Mouse (Mus musculus): ENCODE results near the gene Col16a1. TPM values are rescaled to one million over a fixed set of nuclear protein-coding genes. Genes with fewer than 3 reads are reported as not detected.

Col16a1 gene
- polyA plus RNA-seq, 1 experiment from 2014 or later, result 5.1 TPM

DNA sequence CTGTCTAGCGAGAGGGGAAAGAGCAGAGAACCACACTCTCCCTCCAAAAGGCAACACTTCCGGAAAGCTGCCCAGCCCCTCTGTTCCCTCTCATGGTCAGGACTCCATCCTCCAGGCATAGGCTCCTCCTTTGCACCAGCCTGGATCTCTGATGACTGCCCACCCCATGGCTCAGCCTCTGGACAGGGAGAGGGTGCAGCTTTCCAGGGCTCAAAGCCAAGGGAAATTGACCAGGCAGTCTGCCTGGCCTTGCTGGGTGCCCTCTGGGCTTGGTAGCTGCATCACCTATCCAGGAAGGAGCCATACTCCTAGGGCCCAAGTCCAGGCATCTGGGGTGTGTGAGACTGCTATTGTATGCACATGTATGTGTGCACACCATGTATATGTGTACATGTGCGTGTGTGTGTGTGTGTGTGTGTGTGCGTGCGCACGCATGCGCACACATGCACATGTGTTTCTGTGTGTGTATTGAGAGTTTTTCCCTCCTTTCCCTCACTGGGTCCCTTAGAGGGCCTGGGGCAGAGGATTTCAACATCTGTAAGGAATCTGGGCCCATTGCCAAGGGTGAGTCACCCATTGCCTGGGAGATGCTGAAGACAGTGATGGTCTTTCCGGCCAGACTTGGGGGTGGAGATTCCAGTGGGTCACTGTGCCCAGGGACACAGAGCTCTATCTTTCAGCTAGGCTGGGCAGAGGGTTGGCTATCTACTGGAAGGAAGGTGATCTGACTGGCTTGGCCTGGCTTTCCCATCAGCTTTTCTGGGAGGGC, 2.6 kb downstream of the Col16a1 start:
- Histone ChIP-seq H3K4me3 (no peak overlapping the region), H3K36me3 (no peaks in the 10 kb centered on the region), H3K27me3 (no peaks in the 10 kb centered on the region), H3K4me2 (replicated peaks) (no peak overlapping the region), H3K4me1 (peaks cover 31% of the 10 kb centered on the region), H3K27ac (replicated peaks) (no peak overlapping the region), H3K9me3 (no peaks in the 10 kb centered on the region), H3K9ac (replicated peaks) (no peak overlapping the region)
- ATAC-seq (replicated peaks), result no peak
- 82% methylated on average over 8 of the region's 8 CpGs for WGBS

DNA sequence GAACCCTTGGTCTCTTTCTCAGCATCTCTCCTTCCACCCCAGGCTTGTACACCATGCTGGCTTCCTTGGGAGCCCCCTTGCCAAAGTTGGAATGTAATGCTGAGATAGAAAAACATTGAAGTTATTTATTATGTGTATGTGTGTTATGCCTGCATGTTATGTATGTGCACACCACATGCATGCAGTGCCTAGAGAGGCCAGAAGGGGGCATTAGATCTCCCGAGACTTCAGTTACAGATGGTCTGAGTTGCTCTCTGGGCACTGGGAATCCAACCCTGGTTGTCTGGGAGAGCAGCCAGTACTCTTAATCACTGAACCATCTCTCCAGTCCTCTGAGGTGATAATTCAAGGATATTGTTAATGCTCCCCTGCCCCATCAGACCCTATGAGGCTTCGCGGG, 4.6 kb downstream of the Col16a1 start:
- no peak overlapping the region for H3K4me3 ChIP-seq
- H3K4me1 ChIP-seq, result peaks cover 34% of the 10 kb centered on the region
- H3K36me3 ChIP-seq, result no peaks in the 10 kb centered on the region
- no peak overlapping the region for H3K27ac ChIP-seq (replicated peaks)
- H3K4me2 ChIP-seq (replicated peaks), result no peak overlapping the region
- H3K9me3 ChIP-seq, result no peaks in the 10 kb centered on the region
- 94% methylated on average over 3 of the region's 3 CpGs for WGBS
- ATAC-seq (replicated peaks), result no peak
- no peak overlapping the region for H3K9ac ChIP-seq (replicated peaks)
- H3K27me3 ChIP-seq, result no peaks in the 10 kb centered on the region

DNA sequence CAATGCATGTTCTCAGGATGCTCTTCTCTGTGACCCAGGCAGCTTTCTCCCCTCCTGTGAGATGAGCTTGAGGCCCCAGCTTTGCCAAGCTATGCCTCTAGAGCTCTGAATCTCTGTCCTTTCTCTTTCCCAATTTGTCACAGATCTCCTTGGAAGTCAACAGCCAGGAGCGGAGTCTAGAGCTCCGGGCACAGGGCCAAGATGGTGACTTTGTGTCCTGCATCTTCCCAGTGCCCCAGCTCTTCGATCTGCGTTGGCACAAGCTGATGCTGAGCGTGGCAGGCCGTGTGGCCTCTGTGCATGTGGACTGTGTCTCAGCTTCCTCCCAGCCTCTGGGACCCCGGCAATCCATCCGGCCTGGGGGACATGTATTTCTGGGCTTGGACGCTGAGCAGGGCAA, 5.5 kb downstream of the Col16a1 start:
- Histone ChIP-seq H3K27me3 (no peaks in the 10 kb centered on the region), H3K27ac (replicated peaks) (no peak overlapping the region), H3K36me3 (no peaks in the 10 kb centered on the region), H3K4me1 (peaks cover 26% of the 10 kb centered on the region), H3K9me3 (no peaks in the 10 kb centered on the region), H3K9ac (replicated peaks) (no peak overlapping the region), H3K4me2 (replicated peaks) (no peak overlapping the region), H3K4me3 (no peak overlapping the region)
- no peak for ATAC-seq (replicated peaks)
- WGBS, result 85% methylated on average over 9 of the region's 9 CpGs

DNA sequence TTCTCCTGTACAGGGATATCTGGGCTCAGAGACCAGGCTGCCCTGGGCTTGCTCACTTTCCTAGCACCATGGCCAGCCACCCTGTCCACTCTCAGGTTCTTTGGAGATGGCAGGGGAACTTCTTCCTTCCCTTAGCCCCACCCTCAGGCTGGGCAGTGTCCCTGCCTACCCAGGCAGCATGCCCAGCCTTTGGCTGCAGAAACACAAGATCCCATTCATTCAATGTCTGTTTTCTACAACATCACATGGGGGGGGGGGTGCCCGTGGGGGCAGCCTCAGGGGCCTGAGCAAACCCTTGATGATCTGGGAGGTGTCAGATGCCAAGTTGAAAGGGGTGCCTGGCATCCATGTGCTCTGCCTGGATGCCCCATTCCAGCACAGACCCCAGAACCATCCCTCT, 7.1 kb downstream of the Col16a1 start:
- Histone ChIP-seq H3K9me3 (no peaks in the 10 kb centered on the region), H3K9ac (replicated peaks) (no peak overlapping the region), H3K4me2 (replicated peaks) (no peak overlapping the region), H3K27me3 (no peaks in the 10 kb centered on the region), H3K27ac (replicated peaks) (peak overlapping the region; percentile 32), H3K4me1 (peaks cover 24% of the 10 kb centered on the region), H3K36me3 (no peaks in the 10 kb centered on the region), H3K4me3 (no peak overlapping the region)
- WGBS, result 11% methylated on average over 1 of the region's 1 CpGs
- peak; percentile 44; the same call in 1 of the 2 replicates for ATAC-seq (replicated peaks)

DNA sequence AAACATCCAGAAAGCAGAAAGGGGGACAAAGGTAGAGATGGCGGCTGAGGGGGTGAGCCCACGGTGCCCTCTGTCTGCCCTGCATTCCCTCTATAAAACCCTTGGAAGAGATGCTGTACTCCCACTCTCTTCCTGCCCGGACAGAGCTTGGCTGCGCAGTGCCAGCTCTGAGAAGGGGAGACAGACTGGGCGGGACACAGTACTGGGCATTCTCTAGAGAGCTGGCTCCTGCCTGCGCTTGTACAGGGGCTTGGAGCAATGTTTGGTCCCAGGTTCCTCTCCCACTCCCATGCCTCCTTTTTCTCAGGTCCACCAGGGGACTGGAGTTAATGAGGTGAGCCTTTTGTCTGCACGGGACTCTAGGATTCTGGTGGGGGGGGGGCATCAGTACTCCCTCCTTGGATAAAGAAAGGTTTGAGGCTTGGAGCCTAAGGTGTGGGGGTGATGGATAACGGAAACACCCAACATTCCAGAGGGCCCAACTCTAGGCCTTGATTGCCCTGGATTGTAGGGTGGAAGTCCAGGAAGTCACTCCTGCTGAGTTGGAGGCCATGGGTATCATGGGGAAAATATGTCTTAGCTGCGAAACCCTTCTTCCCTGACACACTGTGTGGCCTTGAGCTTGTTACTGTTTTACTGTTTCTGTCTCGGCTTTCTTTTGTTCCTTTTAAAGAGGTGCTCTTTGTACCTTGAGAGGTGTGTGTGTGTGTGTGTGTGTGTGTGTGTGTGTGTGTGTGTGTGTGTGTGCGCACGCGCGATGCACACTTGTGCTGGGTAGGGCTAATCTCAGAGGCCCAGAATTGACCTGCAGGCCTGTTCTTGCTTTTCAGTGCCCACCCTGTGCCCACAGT, 7.7 kb downstream of the Col16a1 start:
- Histone ChIP-seq H3K9ac (replicated peaks) (no peak overlapping the region), H3K27ac (replicated peaks) (peak overlapping the region; percentile 32)
- WGBS, result 65% methylated on average over 14 of the region's 14 CpGs

GRCm38 (mm10) chr4:130056011-130056322, 8.3 kb downstream of the Col16a1 start:
- 30% methylated on average over 3 of the region's 3 CpGs for WGBS
- Histone ChIP-seq H3K27me3 (no peaks in the 10 kb centered on the region), H3K27ac (replicated peaks) (peak overlapping the region; percentile 32; the same call in 1 of the 2 replicates), H3K4me2 (replicated peaks) (no peak overlapping the region), H3K9me3 (no peaks in the 10 kb centered on the region), H3K36me3 (no peaks in the 10 kb centered on the region), H3K9ac (replicated peaks) (no peak overlapping the region), H3K4me1 (peaks cover 17% of the 10 kb centered on the region), H3K4me3 (no peak overlapping the region)
- ATAC-seq (replicated peaks), result peak; percentile 48; the same call in 1 of the 2 replicates

More for the DNA sequence above, 7.7 kb downstream of the Col16a1 start:
- no peak overlapping the region for H3K4me3 ChIP-seq
- no peaks in the 10 kb centered on the region for H3K27me3 ChIP-seq
- peaks cover 19% of the 10 kb centered on the region for H3K4me1 ChIP-seq
- no peaks in the 10 kb centered on the region for H3K9me3 ChIP-seq
- no peak overlapping the region for H3K4me2 ChIP-seq (replicated peaks)
- peak; percentile 29; the same call in 1 of the 2 replicates for ATAC-seq (replicated peaks)
- no peaks in the 10 kb centered on the region for H3K36me3 ChIP-seq

DNA sequence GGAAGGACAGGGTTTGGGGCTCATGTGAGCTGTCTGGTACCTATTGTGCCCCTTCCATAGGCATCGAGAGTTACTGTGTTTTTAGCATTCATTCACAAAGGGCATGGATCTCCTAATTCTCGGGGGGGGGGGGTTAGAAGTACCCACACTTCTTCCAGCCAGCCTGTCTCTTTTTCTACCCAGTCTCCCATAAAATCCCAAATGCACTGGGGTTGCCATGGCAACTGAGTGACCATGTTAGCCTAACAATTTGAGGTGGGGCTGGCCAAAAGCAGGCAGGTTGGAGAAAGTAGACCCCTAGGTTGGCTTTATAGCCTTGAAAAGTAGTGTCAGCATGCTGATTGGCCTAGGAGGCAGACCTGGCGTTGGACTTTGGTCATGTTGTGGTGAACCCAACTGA, 8.8 kb downstream of the Col16a1 start:
- ATAC-seq (replicated peaks), result no peak
- no peak overlapping the region for H3K4me3 ChIP-seq
- no peak overlapping the region for H3K9ac ChIP-seq (replicated peaks)
- 26% methylated on average over 3 of the region's 3 CpGs for WGBS
- no peaks in the 10 kb centered on the region for H3K9me3 ChIP-seq
- peaks cover 17% of the 10 kb centered on the region for H3K4me1 ChIP-seq
- no peaks in the 10 kb centered on the region for H3K27me3 ChIP-seq
- no peaks in the 10 kb centered on the region for H3K36me3 ChIP-seq
- no peak overlapping the region for H3K4me2 ChIP-seq (replicated peaks)
- peak overlapping the region; percentile 32; the same call in 1 of the 2 replicates for H3K27ac ChIP-seq (replicated peaks)

DNA sequence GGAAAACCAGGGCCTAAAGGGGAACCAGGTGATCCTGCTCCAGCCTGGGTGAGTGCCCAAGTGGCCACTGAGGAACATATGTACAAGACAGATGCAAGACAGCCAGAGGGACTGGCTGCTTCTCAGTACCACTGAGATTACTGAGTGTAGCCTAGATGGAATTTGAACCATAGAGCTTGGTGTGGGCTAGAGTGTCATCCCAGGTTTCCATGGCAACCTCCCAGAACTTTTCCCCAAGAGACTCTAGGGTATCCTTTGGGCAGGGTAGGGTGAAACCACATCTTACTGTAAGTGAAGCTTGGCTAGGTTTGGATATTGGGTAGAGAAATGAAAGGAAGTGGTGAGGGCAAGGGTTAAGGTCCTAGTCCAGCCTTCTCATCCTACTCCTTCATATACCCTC, 13.3 kb downstream of the Col16a1 start:
- Histone ChIP-seq H3K27me3 (no peaks in the 10 kb centered on the region), H3K9ac (replicated peaks) (no peak overlapping the region), H3K27ac (replicated peaks) (no peak overlapping the region), H3K4me2 (replicated peaks) (no peak overlapping the region), H3K36me3 (no peaks in the 10 kb centered on the region), H3K4me1 (peaks cover 9% of the 10 kb centered on the region), H3K4me3 (no peak overlapping the region), H3K9me3 (no peaks in the 10 kb centered on the region)
- ATAC-seq (replicated peaks), result no peak

DNA sequence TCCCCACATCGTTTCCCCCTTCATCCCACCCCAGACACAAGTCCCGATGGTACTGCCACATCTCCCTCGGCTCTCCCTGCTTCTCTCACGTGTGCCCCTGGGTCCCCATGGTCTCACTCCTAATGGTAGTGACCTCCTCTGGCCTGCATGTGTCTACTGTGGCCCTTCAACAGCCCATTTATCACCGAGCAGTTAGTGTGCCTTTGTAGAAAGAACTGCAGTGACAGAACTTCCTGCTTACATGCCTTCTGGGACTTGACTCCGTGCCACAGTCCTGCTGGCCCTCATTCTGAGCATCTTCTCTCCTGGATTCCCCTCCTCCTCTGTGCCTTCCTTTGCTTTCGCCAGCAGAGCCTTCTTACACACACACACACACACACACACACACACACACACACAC, 15.6 kb downstream of the Col16a1 start:
- Histone ChIP-seq H3K4me2 (replicated peaks) (no peak overlapping the region), H3K27me3 (no peaks in the 10 kb centered on the region), H3K4me3 (no peak overlapping the region), H3K9me3 (no peaks in the 10 kb centered on the region), H3K9ac (replicated peaks) (no peak overlapping the region), H3K36me3 (no peaks in the 10 kb centered on the region), H3K27ac (replicated peaks) (no peak overlapping the region), H3K4me1 (no peaks in the 10 kb centered on the region)
- ATAC-seq (replicated peaks), result no peak
- 78% methylated on average over 7 of the region's 7 CpGs for WGBS

- ATAC-seq (replicated peaks), result no peak
- 7% methylated on average over 8 of the region's 8 CpGs for WGBS
- H3K4me1 ChIP-seq, result no peaks in the 10 kb centered on the region
- no peak overlapping the region for H3K4me2 ChIP-seq (replicated peaks)
- H3K36me3 ChIP-seq, result no peaks in the 10 kb centered on the region
- H3K27me3 ChIP-seq, result no peaks in the 10 kb centered on the region
- H3K27ac ChIP-seq (replicated peaks), result no peak overlapping the region
- H3K9ac ChIP-seq (replicated peaks), result no peak overlapping the region
- no peaks in the 10 kb centered on the region for H3K9me3 ChIP-seq
- no peak overlapping the region for H3K4me3 ChIP-seq
These were observed 19.2 kb downstream of the Col16a1 start for GRCm38 (mm10) chr4:130066816-130067215.

- 62% methylated on average over 3 of the region's 3 CpGs for WGBS
- H3K36me3 ChIP-seq, result no peaks in the 10 kb centered on the region
- no peak for ATAC-seq (replicated peaks)
- H3K9ac ChIP-seq (replicated peaks), result no peak overlapping the region
- 0 out of 2 replicates have a peak overlapping the region, but pooled peaks have one; percentile 25 for H3K27ac ChIP-seq (replicated peaks)
- H3K4me2 ChIP-seq (replicated peaks), result no peak overlapping the region
- peaks cover 9% of the 10 kb centered on the region for H3K4me1 ChIP-seq
- H3K27me3 ChIP-seq, result no peaks in the 10 kb centered on the region
- no peaks in the 10 kb centered on the region for H3K9me3 ChIP-seq
- no peak overlapping the region for H3K4me3 ChIP-seq
These were observed 22.9 kb downstream of the Col16a1 start for GRCm38 (mm10) chr4:130070523-130070922.

GRCm38 (mm10) chr4:130071758-130072157, 24.1 kb downstream of the Col16a1 start:
- ATAC-seq (replicated peaks), result no peak
- WGBS, result 94% methylated on average over 2 of the region's 2 CpGs

More at GRCm38 (mm10) chr4:130071758-130072157, 24.1 kb downstream of the Col16a1 start:
- no peak overlapping the region for H3K9ac ChIP-seq (replicated peaks)
- H3K9me3 ChIP-seq, result no peaks in the 10 kb centered on the region
- H3K27me3 ChIP-seq, result no peaks in the 10 kb centered on the region
- H3K36me3 ChIP-seq, result no peaks in the 10 kb centered on the region
- no peak overlapping the region for H3K27ac ChIP-seq (replicated peaks)
- no peak overlapping the region for H3K4me2 ChIP-seq (replicated peaks)
- peaks cover 21% of the 10 kb centered on the region for H3K4me1 ChIP-seq
- no peak overlapping the region for H3K4me3 ChIP-seq

All from forebrain, embryonic 15.5 days (tissue).